Mouse (Mus musculus): Measurements from ENCODE around the gene Nfe2l1.

DNA sequence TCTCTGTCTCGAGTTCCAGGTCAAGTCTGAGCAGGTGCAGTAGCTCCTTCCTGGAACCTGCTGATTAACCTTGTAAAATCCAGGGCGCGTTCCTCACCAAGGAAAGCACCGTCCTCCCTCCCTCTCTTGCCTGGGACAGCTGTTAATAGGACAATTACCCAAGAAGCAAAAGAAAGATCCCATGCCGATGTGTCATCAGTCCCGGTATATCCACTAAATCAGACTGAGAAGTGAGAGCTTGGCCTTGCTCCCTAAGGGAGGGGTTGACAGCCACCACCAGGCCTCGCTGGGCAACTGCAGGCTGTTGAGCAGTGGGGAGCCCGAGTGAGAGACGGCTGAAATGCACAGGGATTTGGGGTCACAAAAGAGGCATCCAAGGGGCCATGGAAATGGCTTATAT is 7.5 kb upstream of the Nfe2l1 start:
- TF ChIP-seq CTCF (IDR thresholded peaks at IDR 0.05; ENCODE audit: low read depth) (peak; percentile 63), EP300 (IDR thresholded peaks at IDR 0.05; ENCODE audit: low read depth) (no peak)

Measured in liver, postnatal 0 days (tissue).